Mouse (Mus musculus) heart, embryonic 13.5 days (tissue): Measurements from ENCODE around the gene Tas2r144. TPM values are rescaled to one million over a fixed set of nuclear protein-coding genes. Genes with fewer than 3 reads are reported as not detected.

Source experiments
- ATAC-seq: fragments of 200-750 bp; cut with Nextera tagmentation; 2 replicates; pipeline ENCODE4 v1.8.0; 2017; ENCODE audit warnings: moderate TSS enrichment; ENCODE audit not compliant: insufficient number of reproducible peaks, low FRiP score, low TSS enrichment; ENCODE audit errors: extremely low read depth
- H3K27ac ChIP-seq: fragments of 300-500 bp; sonication (generic); replicated peaks from 2 replicates; pipeline ENCODE4 v1.5.1; 2015; ENCODE audit warnings: moderate library complexity, mild to moderate bottlenecking, inconsistent platforms
- H3K27me3 ChIP-seq: fragments of 300-500 bp; sonication (generic); replicated peaks from 2 replicates; pipeline ENCODE4 v1.6.1; 2015; ENCODE audit warnings: mild to moderate bottlenecking, inconsistent platforms
- H3K36me3 ChIP-seq: fragments of 300-500 bp; sonication (generic); 2 replicates; pipeline ENCODE4 v1.6.1; 2015; ENCODE audit warnings: mild to moderate bottlenecking, inconsistent platforms
- H3K4me1 ChIP-seq: fragments of 300-500 bp; sonication (generic); 2 replicates; pipeline ENCODE4 v1.6.1; 2015; ENCODE audit warnings: inconsistent platforms
- H3K4me2 ChIP-seq: fragments of 300-500 bp; sonication (generic); 2 replicates; pipeline ENCODE4 v1.6.1; 2015; ENCODE audit warnings: inconsistent platforms, mild to moderate bottlenecking, moderate library complexity
- H3K4me3 ChIP-seq: fragments of 300-500 bp; sonication (generic); 2 replicates; pipeline ENCODE4 v1.5.1; 2015; ENCODE audit warnings: moderate library complexity, mild to moderate bottlenecking, inconsistent platforms
- H3K9ac ChIP-seq: fragments of 300-500 bp; sonication (generic); 2 replicates; pipeline ENCODE4 v1.6.1; 2015; ENCODE audit warnings: inconsistent platforms, mild to moderate bottlenecking, moderate library complexity
- H3K9me3 ChIP-seq: fragments of 300-500 bp; sonication (generic); 2 replicates; pipeline ENCODE4 v1.6.1; 2016; ENCODE audit warnings: inconsistent platforms
- WGBS: fragments of 180-500 bp; shearing (Covaris S2); methylation state at CpG from one replicate; pipeline ENCODE4 v1.1.7; 2015; ENCODE audit warnings: mixed read lengths; 5-methylcytosine and 5-hydroxymethylcytosine counted together
- polyA plus RNA-seq: library from polyadenylated mRNA; unstranded; fragments of >200 nt; fragmentation: Nextera tagmentation; extraction: Ambion mirVana; gene quantifications from 2 replicates; pipeline ENCODE4 v1.2.1, GENCODE M21; 2015

Tas2r144 gene
- polyA plus RNA-seq: not detected in 2 replicates

- Histone ChIP-seq H3K36me3 (no peaks in the 10 kb centered on the region), H3K9ac (no peak within 1 kb of the TSS), H3K9me3 (no peaks in the 10 kb centered on the region), H3K4me2 (no peak within 1 kb of the TSS), H3K27ac (no peak within 1 kb of the TSS), H3K4me3 (no peak within 1 kb of the TSS), H3K4me1 (no peaks in the 10 kb centered on the region), H3K27me3 (no peaks in the 10 kb centered on the region)
- WGBS: 70% methylated on average over 2 of the region's 2 CpGs
- ATAC-seq: no peak
Observed at GRCm38 (mm10) chr6:42215028-42215427, at the start of gene Tas2r144. TSS of gene Tas2r144 (plus strand) at chr6:42215328.

GRCm38 (mm10) chr6:42182462-42182861 lies 32.7 kb upstream of the Tas2r144 start:
- Histone ChIP-seq H3K4me1 (no peaks in the 10 kb centered on the region), H3K27ac (no peak overlapping the region), H3K4me2 (no peak overlapping the region), H3K9me3 (no peaks in the 10 kb centered on the region), H3K36me3 (no peaks in the 10 kb centered on the region), H3K9ac (no peak overlapping the region), H3K4me3 (no peak overlapping the region), H3K27me3 (no peaks in the 10 kb centered on the region)
- 57% methylated on average over 1 of the region's 1 CpGs for WGBS
- no peak for ATAC-seq

GRCm38 (mm10) chr6:42186230-42186629 lies 28.9 kb upstream of the Tas2r144 start:
- Histone ChIP-seq H3K36me3 (no peaks in the 10 kb centered on the region), H3K4me3 (no peak overlapping the region), H3K9ac (no peak overlapping the region), H3K4me1 (no peaks in the 10 kb centered on the region), H3K9me3 (no peaks in the 10 kb centered on the region), H3K27ac (no peak overlapping the region), H3K4me2 (no peak overlapping the region), H3K27me3 (no peaks in the 10 kb centered on the region)
- 30% methylated on average over 3 of the region's 3 CpGs for WGBS
- ATAC-seq: no peak

GRCm38 (mm10) chr6:42197710-42198109 lies 17.4 kb upstream of the Tas2r144 start:
- H3K9me3 ChIP-seq: no peaks in the 10 kb centered on the region
- no peak overlapping the region for H3K9ac ChIP-seq
- H3K27me3 ChIP-seq: no peaks in the 10 kb centered on the region
- no peak overlapping the region for H3K4me2 ChIP-seq
- no peaks in the 10 kb centered on the region for H3K36me3 ChIP-seq
- WGBS: 30% methylated on average over 3 of the region's 3 CpGs
- no peak overlapping the region for H3K4me3 ChIP-seq
- no peaks in the 10 kb centered on the region for H3K4me1 ChIP-seq
- no peak overlapping the region for H3K27ac ChIP-seq
- ATAC-seq: no peak

GRCm38 (mm10) chr6:42199498-42199897 lies 15.6 kb upstream of the Tas2r144 start:
- Histone ChIP-seq H3K36me3 (no peaks in the 10 kb centered on the region), H3K9ac (no peak overlapping the region), H3K27me3 (no peaks in the 10 kb centered on the region), H3K4me2 (no peak overlapping the region), H3K9me3 (no peaks in the 10 kb centered on the region), H3K27ac (no peak overlapping the region), H3K4me3 (no peak overlapping the region), H3K4me1 (no peaks in the 10 kb centered on the region)
- ATAC-seq: no peak
- WGBS: 70% methylated on average over 1 of the region's 1 CpGs

GRCm38 (mm10) chr6:42222286-42222685 lies 7.2 kb downstream of the Tas2r144 start:
- Histone ChIP-seq H3K4me1 (no peaks in the 10 kb centered on the region), H3K36me3 (no peaks in the 10 kb centered on the region), H3K4me3 (no peak overlapping the region), H3K9me3 (no peaks in the 10 kb centered on the region), H3K4me2 (no peak overlapping the region), H3K27ac (no peak overlapping the region), H3K27me3 (peaks cover 16% of the 10 kb centered on the region), H3K9ac (no peak overlapping the region)
- ATAC-seq: no peak
- WGBS: 68% methylated on average over 3 of the region's 3 CpGs

GRCm38 (mm10) chr6:42225046-42225445 lies 9.9 kb downstream of the Tas2r144 start:
- no peak overlapping the region for H3K4me3 ChIP-seq
- WGBS: 65% methylated on average over 4 of the region's 4 CpGs
- no peaks in the 10 kb centered on the region for H3K36me3 ChIP-seq
- H3K27ac ChIP-seq: no peak overlapping the region
- H3K9ac ChIP-seq: no peak overlapping the region
- no peak for ATAC-seq
- H3K9me3 ChIP-seq: no peaks in the 10 kb centered on the region
- H3K27me3 ChIP-seq: peaks cover 16% of the 10 kb centered on the region
- no peak overlapping the region for H3K4me2 ChIP-seq
- H3K4me1 ChIP-seq: no peaks in the 10 kb centered on the region

- WGBS: 30% methylated on average over 17 of the region's 17 CpGs
- Histone ChIP-seq H3K4me3 (no peak overlapping the region), H3K27me3 (peaks cover 16% of the 10 kb centered on the region), H3K9me3 (no peaks in the 10 kb centered on the region), H3K4me1 (no peaks in the 10 kb centered on the region), H3K4me2 (no peak overlapping the region), H3K27ac (no peak overlapping the region), H3K9ac (no peak overlapping the region), H3K36me3 (no peaks in the 10 kb centered on the region)
- ATAC-seq: no peak
Observed at GRCm38 (mm10) chr6:42227240-42228101, 12.3 kb downstream of the Tas2r144 start.

- Histone ChIP-seq H3K36me3 (no peaks in the 10 kb centered on the region), H3K27me3 (peaks cover 13% of the 10 kb centered on the region), H3K9ac (no peak overlapping the region), H3K4me3 (no peak overlapping the region), H3K27ac (no peak overlapping the region), H3K9me3 (no peaks in the 10 kb centered on the region), H3K4me1 (no peaks in the 10 kb centered on the region), H3K4me2 (no peak overlapping the region)
- ATAC-seq: no peak
- 54% methylated on average over 4 of the region's 4 CpGs for WGBS
Observed at GRCm38 (mm10) chr6:42229610-42230009, 14.5 kb downstream of the Tas2r144 start.

GRCm38 (mm10) chr6:42231191-42231590 lies 16.1 kb downstream of the Tas2r144 start:
- 74% methylated on average over 3 of the region's 3 CpGs for WGBS
- Histone ChIP-seq H3K4me2 (no peak overlapping the region), H3K4me1 (no peaks in the 10 kb centered on the region), H3K36me3 (no peaks in the 10 kb centered on the region), H3K9me3 (no peaks in the 10 kb centered on the region), H3K27ac (no peak overlapping the region), H3K27me3 (peaks cover under 1% of the 10 kb centered on the region; the same call in 1 of the 2 replicates), H3K9ac (no peak overlapping the region), H3K4me3 (no peak overlapping the region)
- ATAC-seq: no peak

- H3K9me3 ChIP-seq: no peaks in the 10 kb centered on the region
- H3K27ac ChIP-seq: no peak overlapping the region
- H3K4me2 ChIP-seq: no peak overlapping the region
- H3K36me3 ChIP-seq: no peaks in the 10 kb centered on the region
- no peak for ATAC-seq
- 53% methylated on average over 6 of the region's 6 CpGs for WGBS
- no peak overlapping the region for H3K9ac ChIP-seq
- H3K27me3 ChIP-seq: no peaks in the 10 kb centered on the region; the same call in 1 of the 2 replicates
- H3K4me3 ChIP-seq: no peak overlapping the region
- no peaks in the 10 kb centered on the region for H3K4me1 ChIP-seq
Observed at GRCm38 (mm10) chr6:42237276-42237805, 22.2 kb downstream of the Tas2r144 start.
